Mouse (Mus musculus) olfactory bulb, adult 2 months (tissue): ENCODE data around the gene Gcsh.

ENCODE experiments used
- CTCF ChIP-seq: fragments of 200-500 bp; IDR thresholded peaks from 2 replicates; pipeline ENCODE4 v1.5.1; 2012; ENCODE audit warnings: low read depth, mild to moderate bottlenecking, low read length, moderate library complexity; ENCODE audit not compliant: insufficient read depth
- POLR2A ChIP-seq: fragments of 200-500 bp; IDR thresholded peaks from 2 replicates; pipeline ENCODE4 v1.6.1; 2012; ENCODE audit warnings: mild to moderate bottlenecking, low read depth, low read length, moderate library complexity; ENCODE audit not compliant: insufficient read depth

GRCm38 (mm10) chr8:116945169-116945910, 48.0 kb downstream of the Gcsh start:
- TF ChIP-seq CTCF (no peak), POLR2A (no peak)
